Mouse (Mus musculus) cerebellum, adult 8-10 months (tissue): ENCODE results near the gene Siglech.
A peak's percentile ranks its signal among the peaks of the same experiment; 100 is the strongest.
"Not testable (repeated sequence)": the region's sequence is repeated elsewhere in the genome, so short reads cannot be mapped to it uniquely, and the experiment has no call there.

Source experiments
- DNase-seq: peaks from one replicate; pipeline ENCODE4 v3.0.0; 2022

The Siglech gene

GRCm38 (mm10) chr7:55767926-55768325, at the start of gene Siglech:
Gene Siglech, plus strand, starts transcription at chr7:55768178.
- DNase-seq, result no peak

GRCm38 (mm10) chr7:55722673-55723072, 45.3 kb upstream of the Siglech start:
- no peak for DNase-seq

DNA sequence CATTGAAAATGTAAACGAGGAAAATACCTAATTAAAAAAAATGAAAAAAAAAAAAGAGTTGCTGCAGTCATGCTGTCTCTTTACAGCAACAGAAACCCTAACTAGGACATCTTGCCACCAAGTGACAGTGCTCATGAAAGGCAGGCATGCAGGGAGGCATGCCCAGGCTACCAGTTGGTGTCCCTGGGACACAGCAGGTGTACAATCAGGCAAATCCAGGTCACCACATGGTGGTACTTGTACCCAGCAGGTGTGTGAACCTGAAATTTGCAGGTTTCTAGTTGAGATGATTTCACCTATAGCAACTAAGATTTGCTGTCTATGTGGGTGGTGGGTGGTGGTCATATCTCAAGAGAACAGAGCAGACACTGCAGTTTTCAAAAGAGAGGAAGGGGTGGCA, 39.1 kb upstream of the Siglech start:
- peak; percentile 53 for DNase-seq

DNA sequence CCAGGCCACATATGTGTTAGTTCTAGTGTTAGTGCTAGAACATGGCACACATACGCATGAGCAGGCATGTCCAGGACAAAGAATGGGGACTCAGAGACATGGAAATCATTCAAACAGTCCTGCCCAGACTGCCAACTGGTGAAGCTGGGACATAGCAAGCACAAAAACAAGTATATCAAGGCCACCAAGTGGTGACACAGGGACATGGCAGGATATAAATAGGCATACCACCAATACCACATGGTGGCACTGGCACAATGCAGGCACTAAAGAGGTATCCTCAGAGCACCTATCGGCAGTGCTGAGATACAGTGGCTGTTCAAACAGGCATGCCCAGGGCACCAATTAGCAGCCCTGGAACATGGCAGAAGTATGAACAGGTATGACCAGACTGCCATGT, 33.5 kb upstream of the Siglech start:
- no peak for DNase-seq

- peak; percentile 54 for DNase-seq
Measured at GRCm38 (mm10) chr7:55737125-55737912, 30.7 kb upstream of the Siglech start.

GRCm38 (mm10) chr7:55743614-55744267, 24.2 kb upstream of the Siglech start:
- no peak for DNase-seq

DNA sequence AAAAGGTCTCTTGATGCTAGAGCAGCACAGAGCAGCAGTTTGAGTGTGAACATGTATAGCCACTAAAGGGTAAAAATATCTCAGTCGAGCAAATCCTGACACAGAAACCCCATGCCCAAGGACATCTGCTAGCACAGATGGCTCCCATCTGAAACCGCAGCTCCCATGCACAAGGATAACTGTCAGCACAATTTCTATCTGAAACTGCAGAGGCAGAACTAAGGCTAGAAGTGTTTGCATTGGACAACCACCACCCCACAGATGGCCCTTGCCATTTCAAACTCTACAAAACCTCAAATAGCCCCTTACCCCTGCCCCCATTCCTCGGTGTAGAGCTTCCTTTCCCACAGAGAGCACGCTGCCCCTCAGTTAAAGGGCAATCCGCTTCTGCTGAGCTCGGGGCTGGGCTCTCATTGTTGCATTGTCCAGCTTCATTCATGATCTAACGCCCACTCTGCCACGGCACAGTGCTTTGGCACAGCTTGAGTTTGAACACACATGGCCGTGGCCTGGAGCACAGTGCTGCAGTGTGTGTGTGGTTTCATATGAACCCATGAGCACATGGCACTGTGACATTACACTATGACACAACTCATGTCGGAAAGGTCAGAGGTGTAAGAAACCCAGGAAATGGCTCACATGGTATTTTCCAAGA, 23.3 kb upstream of the Siglech start:
- DNase-seq, result peak; percentile 67

DNA sequence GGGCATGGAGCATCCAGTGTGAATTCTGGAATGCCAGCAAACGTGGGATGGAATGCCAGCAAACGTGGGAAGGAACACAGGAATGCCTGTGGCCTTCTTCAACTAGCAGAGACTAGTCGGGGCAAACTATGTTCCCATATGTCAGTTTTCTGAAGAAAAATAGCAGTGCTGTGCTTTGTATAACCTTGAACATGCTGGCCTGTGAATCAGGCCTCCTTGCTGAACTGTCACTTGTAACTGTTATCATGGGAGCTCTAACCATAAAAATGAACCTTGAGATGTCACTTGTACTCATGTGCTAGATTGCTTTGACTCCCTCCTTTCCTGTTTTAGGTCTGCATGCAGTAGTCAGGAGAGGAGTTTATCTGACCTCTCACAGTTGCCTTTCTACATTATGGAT, 17.1 kb upstream of the Siglech start:
- no peak for DNase-seq

DNA sequence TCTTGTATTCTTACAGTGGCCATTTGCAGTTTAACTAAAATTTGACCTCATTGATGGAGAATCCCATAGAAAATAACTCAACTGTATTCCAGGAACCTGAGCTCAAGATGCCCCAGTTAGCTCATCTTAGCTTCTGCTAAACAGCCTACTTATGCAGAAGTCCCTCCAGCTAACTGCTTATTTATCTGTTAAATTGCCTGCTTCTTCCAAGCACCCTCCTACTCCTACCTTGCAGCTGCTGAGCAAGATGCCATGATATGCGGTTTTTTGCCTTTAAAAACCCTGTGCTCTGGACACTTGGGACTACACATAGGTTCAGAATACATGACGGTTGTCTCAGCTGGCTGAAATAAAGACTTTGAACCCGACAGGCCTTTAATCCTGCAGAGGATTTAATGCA, 8.6 kb upstream of the Siglech start:
- no peak for DNase-seq

- no peak for DNase-seq
Measured at GRCm38 (mm10) chr7:55780011-55780410, 12.0 kb downstream of the Siglech start.

DNA sequence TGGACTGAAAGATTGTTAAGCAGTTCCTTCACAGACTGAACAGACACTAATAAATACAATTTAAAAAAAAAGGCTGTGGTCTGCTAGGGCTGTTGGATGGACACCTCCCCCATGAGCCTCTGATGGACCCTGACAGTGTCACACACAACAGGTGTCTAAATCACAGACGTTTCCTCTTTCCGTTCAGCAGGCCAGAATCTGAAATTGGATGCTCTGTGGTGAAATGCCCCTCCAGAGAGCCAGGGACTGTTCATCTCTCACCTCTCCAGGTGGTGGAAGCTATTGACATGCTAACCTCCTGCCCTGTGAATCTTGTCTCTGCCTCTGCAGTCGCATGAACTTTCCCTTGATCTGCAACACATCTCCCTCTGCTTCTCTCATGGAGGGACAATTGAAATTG, 14.5 kb downstream of the Siglech start:
- DNase-seq, result no peak

GRCm38 (mm10) chr7:55784580-55784979, 16.6 kb downstream of the Siglech start:
- no peak for DNase-seq

DNA sequence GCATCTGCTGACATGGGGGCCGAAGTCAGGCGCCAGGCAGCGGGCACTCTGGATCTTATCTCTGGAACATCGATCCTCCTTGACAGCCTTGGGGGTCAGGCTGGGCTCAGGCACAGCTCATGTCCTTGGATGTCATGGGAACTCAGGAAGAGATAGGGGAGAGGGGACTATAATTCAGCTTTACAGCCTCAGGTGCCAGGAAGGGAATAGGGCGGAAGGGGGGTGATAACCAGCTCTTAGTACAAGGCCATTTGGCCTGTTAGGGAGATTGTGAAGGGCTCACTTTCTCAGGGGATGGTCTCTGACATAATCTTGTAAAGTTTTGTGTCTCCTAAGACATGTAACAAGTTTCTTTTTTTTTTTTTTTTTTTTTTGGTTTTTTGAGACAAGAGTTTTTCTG, 22.6 kb downstream of the Siglech start:
- DNase-seq, result not testable (repeated sequence)

DNA sequence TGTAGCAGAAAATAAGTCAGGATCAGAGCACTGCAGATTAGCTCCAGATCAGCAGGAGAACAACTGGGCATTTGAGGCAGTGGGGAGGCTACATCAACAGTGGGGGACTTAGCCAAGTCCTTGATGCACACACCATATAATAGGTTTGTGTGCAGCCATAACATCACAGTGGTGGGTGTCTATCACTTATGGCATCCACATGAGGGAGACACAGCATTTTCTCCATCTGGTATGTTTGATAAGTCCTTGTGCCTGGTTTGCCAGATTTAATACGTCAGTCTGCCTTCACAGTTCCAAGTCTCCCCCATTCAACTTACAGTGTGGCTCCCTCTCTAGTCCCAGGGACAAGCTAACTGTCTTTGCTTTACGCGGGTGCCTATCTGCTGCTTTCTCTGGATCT, 24.3 kb downstream of the Siglech start:
- DNase-seq, result no peak

DNA sequence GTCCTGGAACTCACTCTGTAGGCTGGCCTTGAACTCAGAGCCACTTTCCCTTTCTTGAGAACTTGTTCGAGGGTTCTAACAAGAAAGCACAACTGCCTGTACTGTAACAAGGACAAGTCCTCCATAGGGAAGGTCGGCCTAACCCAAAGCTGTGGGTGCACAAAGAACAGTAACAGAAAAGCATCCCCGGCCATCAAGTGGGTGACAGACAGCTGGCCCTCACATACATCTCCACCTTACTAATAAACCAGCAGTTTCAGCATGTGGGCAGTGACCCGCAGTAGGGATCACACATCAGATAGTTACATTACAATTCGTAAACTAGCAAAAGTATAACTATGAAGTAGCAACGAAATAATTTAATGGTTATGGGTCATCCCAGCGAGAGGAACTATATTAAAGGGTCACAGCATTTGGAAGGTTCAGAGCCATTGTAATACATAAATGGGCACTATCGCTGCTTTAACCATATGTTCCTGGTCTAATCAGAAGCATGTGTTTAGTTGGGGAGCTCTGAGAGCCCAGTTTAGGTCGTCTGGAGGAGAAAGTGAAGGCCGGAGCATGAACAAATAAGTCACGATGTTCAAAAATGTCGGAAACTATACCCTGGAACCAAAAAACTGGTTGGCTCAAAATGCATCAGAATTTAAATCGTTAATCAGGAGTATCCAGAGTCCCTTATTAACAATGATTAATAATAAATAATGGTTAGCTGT, 25.4 kb downstream of the Siglech start:
- DNase-seq, result peak; percentile 10

GRCm38 (mm10) chr7:55793952-55794603, 26.1 kb downstream of the Siglech start, which contains the start of gene Tubgcp5:
Gene Tubgcp5, plus strand, starts transcription at chr7:55794154.
- peak; percentile 95 for DNase-seq

DNA sequence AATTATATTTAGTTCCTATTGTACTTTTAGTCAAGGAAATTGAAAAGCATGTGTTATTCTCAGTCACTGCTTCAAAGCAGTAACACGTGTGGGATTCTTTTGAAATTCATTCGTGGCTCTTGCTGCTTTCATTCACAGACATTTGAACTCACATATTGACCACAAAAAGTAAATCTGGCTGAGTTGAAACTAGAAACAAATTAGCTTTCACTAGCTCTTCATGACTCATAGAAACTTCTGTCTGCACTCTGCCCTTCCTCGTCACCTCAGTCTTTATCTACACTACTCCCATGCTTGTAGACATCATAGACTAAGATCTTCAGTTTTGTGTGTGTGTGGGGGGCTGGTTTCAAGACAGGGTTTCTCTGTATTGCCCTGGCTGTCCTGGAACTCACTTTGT, 32.0 kb downstream of the Siglech start:
- no peak for DNase-seq

DNA sequence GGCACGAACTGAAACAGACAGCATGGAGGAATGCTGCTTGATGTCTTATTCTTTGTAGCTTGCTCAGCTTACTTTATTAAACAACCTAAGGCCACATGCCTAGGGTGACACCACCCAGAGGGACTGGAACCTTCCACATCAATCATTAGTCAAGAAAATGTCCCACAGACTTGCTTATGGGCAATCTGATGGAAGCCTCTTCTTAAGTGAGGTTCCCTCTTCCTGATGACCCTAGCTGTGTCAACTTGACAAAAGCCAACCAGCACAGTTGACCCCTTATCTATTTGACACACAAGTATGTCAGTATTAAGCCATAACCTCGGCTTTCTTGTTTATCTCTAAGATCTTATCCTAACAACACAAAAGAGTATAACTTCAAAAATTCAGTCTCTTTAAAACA, 42.0 kb downstream of the Siglech start:
- DNase-seq, result no peak

- no peak for DNase-seq
Measured at GRCm38 (mm10) chr7:55824468-55824867, 56.5 kb downstream of the Siglech start.

GRCm38 (mm10) chr7:55827551-55827950, 59.6 kb downstream of the Siglech start:
- DNase-seq, result no peak
